Mouse (Mus musculus) kidney, embryonic 14.5 days (tissue): ENCODE results near the gene Syt13. TPM values are rescaled to one million over a fixed set of nuclear protein-coding genes. Genes with fewer than 3 reads are reported as not detected.

Experiments
- ATAC-seq: fragments of 200-750 bp; cut with Nextera tagmentation; 2 replicates; pipeline ENCODE4 v1.8.0; 2017; ENCODE audit warnings: moderate number of reproducible peaks, mild to moderate bottlenecking, moderate TSS enrichment, moderate library complexity; ENCODE audit not compliant: low FRiP score, low TSS enrichment
- H3K27ac ChIP-seq: fragments of 300-500 bp; sonication (generic); 2 replicates; pipeline ENCODE4 v1.5.1; 2014; ENCODE audit warnings: low read depth, mild to moderate bottlenecking, low read length, moderate library complexity, mixed read lengths
- H3K27me3 ChIP-seq: fragments of 300-500 bp; sonication (generic); 2 replicates; pipeline ENCODE4 v1.6.1; 2014; ENCODE audit warnings: mild to moderate bottlenecking, low read length; ENCODE audit not compliant: control insufficient read depth, insufficient read depth
- H3K36me3 ChIP-seq: fragments of 300-500 bp; sonication (generic); 2 replicates; pipeline ENCODE4 v1.6.1; 2014; ENCODE audit warnings: low read length, mixed read lengths; ENCODE audit not compliant: control insufficient read depth, insufficient read depth
- H3K4me1 ChIP-seq: fragments of 300-500 bp; sonication (generic); 2 replicates; pipeline ENCODE4 v1.6.1; 2014; ENCODE audit warnings: low read length, mixed read lengths; ENCODE audit not compliant: control insufficient read depth, insufficient read depth
- H3K4me2 ChIP-seq: fragments of 300-500 bp; sonication (generic); replicated peaks from 2 replicates; pipeline ENCODE4 v1.6.1; 2014; ENCODE audit warnings: low read depth, mild to moderate bottlenecking, low read length
- H3K4me3 ChIP-seq: fragments of 300-500 bp; sonication (generic); 2 replicates; pipeline ENCODE4 v1.5.1; 2014; ENCODE audit warnings: mild to moderate bottlenecking, low read length
- H3K9ac ChIP-seq: fragments of 300-500 bp; sonication (generic); 2 replicates; pipeline ENCODE4 v1.6.1; 2014; ENCODE audit warnings: low read depth, mild to moderate bottlenecking, low read length, moderate library complexity
- H3K9me3 ChIP-seq: fragments of 300-500 bp; sonication (generic); 2 replicates; pipeline ENCODE4 v1.6.1; 2016; ENCODE audit warnings: low read length; ENCODE audit not compliant: control insufficient read depth
- WGBS: fragments of 180-500 bp; shearing (Covaris S2); extraction: QIAGEN DNeasy Blood & Tissue Kit; methylation state at CpG from one replicate; pipeline ENCODE4 v1.1.7; 2014; 5-methylcytosine and 5-hydroxymethylcytosine counted together
- polyA plus RNA-seq: library from polyadenylated mRNA; unstranded; fragments of >200 nt; fragmentation: Nextera tagmentation; extraction: Ambion mirVana; gene quantifications from 2 replicates; pipeline ENCODE4 v1.2.1, GENCODE M21; 2014

Syt13 gene
- polyA plus RNA-seq, 1 experiment from 2014 or later, result 4.6 TPM

- Histone ChIP-seq H3K9ac (no peak overlapping the region), H3K36me3 (no peaks in the 10 kb centered on the region), H3K4me1 (peaks cover 5% of the 10 kb centered on the region; the same call in 1 of the 2 replicates), H3K27me3 (no peaks in the 10 kb centered on the region), H3K9me3 (no peaks in the 10 kb centered on the region), H3K27ac (no peak overlapping the region), H3K4me3 (no peak overlapping the region), H3K4me2 (no peak overlapping the region)
- 30% methylated on average over 3 of the region's 3 CpGs for WGBS
- no peak for ATAC-seq
These were observed 20.6 kb downstream of the Syt13 start for GRCm38 (mm10) chr2:92935483-92935882.

GRCm38 (mm10) chr2:92938063-92938462 is 23.2 kb downstream of the Syt13 start:
- WGBS, result 67% methylated on average over 5 of the region's 5 CpGs
- Histone ChIP-seq H3K4me1 (0 out of 2 replicates have a peak, but pooled peaks cover 5% of the 10 kb centered on the region), H3K4me3 (no peak overlapping the region), H3K9ac (no peak overlapping the region), H3K4me2 (no peak overlapping the region), H3K27me3 (no peaks in the 10 kb centered on the region), H3K27ac (no peak overlapping the region), H3K36me3 (no peaks in the 10 kb centered on the region), H3K9me3 (no peaks in the 10 kb centered on the region)
- ATAC-seq, result no peak

- H3K9me3 ChIP-seq, result no peaks in the 10 kb centered on the region
- no peak overlapping the region for H3K27ac ChIP-seq
- WGBS, result 96% methylated on average over 6 of the region's 7 CpGs
- ATAC-seq, result no peak
- no peak overlapping the region for H3K4me3 ChIP-seq
- 0 out of 2 replicates have a peak, but pooled peaks cover 5% of the 10 kb centered on the region for H3K4me1 ChIP-seq
- H3K36me3 ChIP-seq, result no peaks in the 10 kb centered on the region
- no peaks in the 10 kb centered on the region for H3K27me3 ChIP-seq
- H3K9ac ChIP-seq, result no peak overlapping the region
- H3K4me2 ChIP-seq, result no peak overlapping the region
These were observed 23.9 kb downstream of the Syt13 start for GRCm38 (mm10) chr2:92938827-92939226.

- no peaks in the 10 kb centered on the region for H3K27me3 ChIP-seq
- no peak overlapping the region for H3K4me3 ChIP-seq
- 85% methylated on average over 9 of the region's 9 CpGs for WGBS
- no peak overlapping the region for H3K9ac ChIP-seq
- H3K9me3 ChIP-seq, result no peaks in the 10 kb centered on the region
- no peaks in the 10 kb centered on the region for H3K4me1 ChIP-seq
- ATAC-seq, result no peak
- no peaks in the 10 kb centered on the region for H3K36me3 ChIP-seq
- no peak overlapping the region for H3K4me2 ChIP-seq
- H3K27ac ChIP-seq, result no peak overlapping the region
These were observed 26.1 kb downstream of the Syt13 start for GRCm38 (mm10) chr2:92940963-92941362.

- H3K4me3 ChIP-seq, result no peak overlapping the region
- no peak overlapping the region for H3K27ac ChIP-seq
- no peak overlapping the region for H3K9ac ChIP-seq
- H3K4me2 ChIP-seq, result no peak overlapping the region
- H3K27me3 ChIP-seq, result no peaks in the 10 kb centered on the region
- ATAC-seq, result no peak
- 65% methylated on average over 3 of the region's 3 CpGs for WGBS
- no peaks in the 10 kb centered on the region for H3K9me3 ChIP-seq
- H3K4me1 ChIP-seq, result no peaks in the 10 kb centered on the region
- no peaks in the 10 kb centered on the region for H3K36me3 ChIP-seq
These were observed 26.6 kb downstream of the Syt13 start for GRCm38 (mm10) chr2:92941463-92941862.

- peaks cover 9% of the 10 kb centered on the region for H3K4me1 ChIP-seq
- ATAC-seq, result no peak
- 76% methylated on average over 3 of the region's 3 CpGs for WGBS
- no peaks in the 10 kb centered on the region for H3K27me3 ChIP-seq
- H3K36me3 ChIP-seq, result no peaks in the 10 kb centered on the region
- H3K9me3 ChIP-seq, result no peaks in the 10 kb centered on the region
- H3K27ac ChIP-seq, result no peak overlapping the region
- H3K4me3 ChIP-seq, result no peak overlapping the region
- H3K9ac ChIP-seq, result no peak overlapping the region
- H3K4me2 ChIP-seq, result no peak overlapping the region
These were observed 28.5 kb downstream of the Syt13 start for GRCm38 (mm10) chr2:92943406-92943805.

GRCm38 (mm10) chr2:92944356-92944755 is 29.5 kb downstream of the Syt13 start:
- Histone ChIP-seq H3K4me1 (peaks cover 11% of the 10 kb centered on the region), H3K4me3 (no peak overlapping the region), H3K9ac (no peak overlapping the region), H3K27ac (no peak overlapping the region), H3K27me3 (no peaks in the 10 kb centered on the region), H3K4me2 (no peak overlapping the region), H3K9me3 (no peaks in the 10 kb centered on the region), H3K36me3 (no peaks in the 10 kb centered on the region)
- no peak for ATAC-seq
- 92% methylated on average over 3 of the region's 3 CpGs for WGBS

GRCm38 (mm10) chr2:92945125-92945746 is 30.3 kb downstream of the Syt13 start:
- ATAC-seq, result no peak
- H3K4me1 ChIP-seq, result peaks cover 11% of the 10 kb centered on the region
- WGBS, result 87% methylated on average over 11 of the region's 11 CpGs
- no peaks in the 10 kb centered on the region for H3K27me3 ChIP-seq
- H3K9ac ChIP-seq, result no peak overlapping the region
- H3K9me3 ChIP-seq, result no peaks in the 10 kb centered on the region
- H3K4me3 ChIP-seq, result no peak overlapping the region
- H3K4me2 ChIP-seq, result no peak overlapping the region
- no peak overlapping the region for H3K27ac ChIP-seq
- H3K36me3 ChIP-seq, result no peaks in the 10 kb centered on the region

GRCm38 (mm10) chr2:92945824-92946598 is 31.1 kb downstream of the Syt13 start:
- no peak for ATAC-seq
- no peak overlapping the region for H3K4me3 ChIP-seq

More at GRCm38 (mm10) chr2:92945824-92946598, 31.1 kb downstream of the Syt13 start:
- Histone ChIP-seq H3K27ac (no peak overlapping the region), H3K4me2 (no peak overlapping the region), H3K36me3 (no peaks in the 10 kb centered on the region), H3K27me3 (no peaks in the 10 kb centered on the region), H3K9me3 (no peaks in the 10 kb centered on the region), H3K4me1 (peaks cover 11% of the 10 kb centered on the region), H3K9ac (no peak overlapping the region)
- WGBS, result 92% methylated on average over 11 of the region's 11 CpGs
